Mouse (Mus musculus): ENCODE measurements around the gene Zdhhc6. TPM values are rescaled to one million over a fixed set of nuclear protein-coding genes. Genes with fewer than 3 reads are reported as not detected.

Zdhhc6 gene
- polyA plus RNA-seq, 1 experiment: 27.0 TPM

GRCm38 (mm10) chr19:55299378-55299777 is 16.5 kb downstream of the Zdhhc6 start:
- H3K4me1 ChIP-seq (ENCODE audit: control insufficient read depth, insufficient read depth, low read length): no peaks in the 10 kb centered on the region
- WGBS: 93% methylated on average over 1 of the region's 1 CpGs
- DNase-seq: no peak
- no peak overlapping the region for H3K4me3 ChIP-seq (replicated peaks; ENCODE audit: insufficient read depth, low read depth, low read length)
- no peak overlapping the region for H3K27ac ChIP-seq (ENCODE audit: insufficient read depth, low read length)
- TF ChIP-seq CTCF (IDR thresholded peaks at IDR 0.05; ENCODE audit: borderline replicate concordance, insufficient read depth, low read depth, low read length): no peak
- no peak for TF ChIP-seq POLR2A (IDR thresholded peaks at IDR 0.05; ENCODE audit: borderline replicate concordance, insufficient read depth, low read length)
- no peaks in the 10 kb centered on the region for H3K27me3 ChIP-seq (ENCODE audit: control insufficient read depth, insufficient read depth, low read length)

GRCm38 (mm10) chr19:55297961-55298360 is 17.9 kb downstream of the Zdhhc6 start:
- Histone ChIP-seq H3K4me1 (ENCODE audit: control insufficient read depth, insufficient read depth, low read length) (no peaks in the 10 kb centered on the region), H3K4me3 (replicated peaks; ENCODE audit: insufficient read depth, low read depth, low read length) (no peak overlapping the region), H3K27ac (ENCODE audit: insufficient read depth, low read length) (no peak overlapping the region), H3K27me3 (ENCODE audit: control insufficient read depth, insufficient read depth, low read length) (no peaks in the 10 kb centered on the region)
- no peak for DNase-seq
- no peak for TF ChIP-seq CTCF (IDR thresholded peaks at IDR 0.05; ENCODE audit: borderline replicate concordance, insufficient read depth, low read depth, low read length)
- no peak for TF ChIP-seq POLR2A (IDR thresholded peaks at IDR 0.05; ENCODE audit: borderline replicate concordance, insufficient read depth, low read length)
- WGBS: 88% methylated on average over 5 of the region's 5 CpGs

- DNase-seq: no peak
- Histone ChIP-seq H3K4me1 (ENCODE audit: control insufficient read depth, insufficient read depth, low read length) (no peaks in the 10 kb centered on the region), H3K4me3 (replicated peaks; ENCODE audit: insufficient read depth, low read depth, low read length) (no peak overlapping the region), H3K27ac (ENCODE audit: insufficient read depth, low read length) (no peak overlapping the region), H3K27me3 (ENCODE audit: control insufficient read depth, insufficient read depth, low read length) (no peaks in the 10 kb centered on the region)
- WGBS: 95% methylated on average over 2 of the region's 2 CpGs
- TF ChIP-seq POLR2A (IDR thresholded peaks at IDR 0.05; ENCODE audit: borderline replicate concordance, insufficient read depth, low read length): no peak
- TF ChIP-seq CTCF (IDR thresholded peaks at IDR 0.05; ENCODE audit: borderline replicate concordance, insufficient read depth, low read depth, low read length): no peak
These were observed 18.3 kb downstream of the Zdhhc6 start for GRCm38 (mm10) chr19:55297489-55297888.

GRCm38 (mm10) chr19:55296301-55296700 is 19.5 kb downstream of the Zdhhc6 start:
- no peak overlapping the region for H3K27ac ChIP-seq (ENCODE audit: insufficient read depth, low read length)
- no peaks in the 10 kb centered on the region for H3K27me3 ChIP-seq (ENCODE audit: control insufficient read depth, insufficient read depth, low read length)
- no peak overlapping the region for H3K4me3 ChIP-seq (replicated peaks; ENCODE audit: insufficient read depth, low read depth, low read length)
- 86% methylated on average over 2 of the region's 2 CpGs for WGBS
- TF ChIP-seq CTCF (IDR thresholded peaks at IDR 0.05; ENCODE audit: borderline replicate concordance, insufficient read depth, low read depth, low read length) (no peak), POLR2A (IDR thresholded peaks at IDR 0.05; ENCODE audit: borderline replicate concordance, insufficient read depth, low read length) (no peak)
- DNase-seq: no peak
- H3K4me1 ChIP-seq (ENCODE audit: control insufficient read depth, insufficient read depth, low read length): no peaks in the 10 kb centered on the region

- H3K27me3 ChIP-seq (ENCODE audit: control insufficient read depth, insufficient read depth, low read length): no peaks in the 10 kb centered on the region
- no peak for DNase-seq
- 87% methylated on average over 3 of the region's 3 CpGs for WGBS
- H3K27ac ChIP-seq (ENCODE audit: insufficient read depth, low read length): no peak overlapping the region
- H3K4me1 ChIP-seq (ENCODE audit: control insufficient read depth, insufficient read depth, low read length): no peaks in the 10 kb centered on the region
- no peak overlapping the region for H3K4me3 ChIP-seq (replicated peaks; ENCODE audit: insufficient read depth, low read depth, low read length)
- TF ChIP-seq POLR2A (IDR thresholded peaks at IDR 0.05; ENCODE audit: borderline replicate concordance, insufficient read depth, low read length): no peak
- TF ChIP-seq CTCF (IDR thresholded peaks at IDR 0.05; ENCODE audit: borderline replicate concordance, insufficient read depth, low read depth, low read length): no peak
These were observed 20.3 kb downstream of the Zdhhc6 start for GRCm38 (mm10) chr19:55295556-55295955.

- Histone ChIP-seq H3K27me3 (ENCODE audit: control insufficient read depth, insufficient read depth, low read length) (no peaks in the 10 kb centered on the region), H3K4me1 (ENCODE audit: control insufficient read depth, insufficient read depth, low read length) (no peaks in the 10 kb centered on the region), H3K4me3 (replicated peaks; ENCODE audit: insufficient read depth, low read depth, low read length) (no peak overlapping the region), H3K27ac (ENCODE audit: insufficient read depth, low read length) (no peak overlapping the region)
- WGBS: 89% methylated on average over 9 of the region's 9 CpGs
- TF ChIP-seq POLR2A (IDR thresholded peaks at IDR 0.05; ENCODE audit: borderline replicate concordance, insufficient read depth, low read length) (no peak), CTCF (IDR thresholded peaks at IDR 0.05; ENCODE audit: borderline replicate concordance, insufficient read depth, low read depth, low read length) (no peak)
- DNase-seq: no peak
These were observed 20.8 kb downstream of the Zdhhc6 start for GRCm38 (mm10) chr19:55295075-55295474.

- Histone ChIP-seq H3K4me3 (replicated peaks; ENCODE audit: insufficient read depth, low read depth, low read length) (no peak overlapping the region), H3K27ac (ENCODE audit: insufficient read depth, low read length) (no peak overlapping the region), H3K4me1 (ENCODE audit: control insufficient read depth, insufficient read depth, low read length) (no peaks in the 10 kb centered on the region), H3K27me3 (ENCODE audit: control insufficient read depth, insufficient read depth, low read length) (no peaks in the 10 kb centered on the region)
- no peak for DNase-seq
- WGBS: 28% methylated on average over 4 of the region's 4 CpGs
- TF ChIP-seq CTCF (IDR thresholded peaks at IDR 0.05; ENCODE audit: borderline replicate concordance, insufficient read depth, low read depth, low read length): no peak
- TF ChIP-seq POLR2A (IDR thresholded peaks at IDR 0.05; ENCODE audit: borderline replicate concordance, insufficient read depth, low read length): no peak
These were observed 22.7 kb downstream of the Zdhhc6 start for GRCm38 (mm10) chr19:55293175-55293574.

GRCm38 (mm10) chr19:55292210-55292850 is 23.5 kb downstream of the Zdhhc6 start:
- Histone ChIP-seq H3K27ac (ENCODE audit: insufficient read depth, low read length) (no peak overlapping the region), H3K4me3 (replicated peaks; ENCODE audit: insufficient read depth, low read depth, low read length) (no peak overlapping the region), H3K4me1 (ENCODE audit: control insufficient read depth, insufficient read depth, low read length) (no peaks in the 10 kb centered on the region), H3K27me3 (ENCODE audit: control insufficient read depth, insufficient read depth, low read length) (no peaks in the 10 kb centered on the region)
- 97% methylated on average over 2 of the region's 2 CpGs for WGBS
- no peak for DNase-seq
- TF ChIP-seq POLR2A (IDR thresholded peaks at IDR 0.05; ENCODE audit: borderline replicate concordance, insufficient read depth, low read length) (no peak), CTCF (IDR thresholded peaks at IDR 0.05; ENCODE audit: borderline replicate concordance, insufficient read depth, low read depth, low read length) (no peak)
